Mouse (Mus musculus): ENCODE measurements around the gene 2200002D01Rik. TPM values are rescaled to one million over a fixed set of nuclear protein-coding genes. Genes with fewer than 3 reads are reported as not detected.
A peak's percentile ranks its signal among the peaks of the same experiment; 100 is the strongest.

The 2200002D01Rik gene
- polyA plus RNA-seq, 1 experiment = 0.10 TPM

DNA sequence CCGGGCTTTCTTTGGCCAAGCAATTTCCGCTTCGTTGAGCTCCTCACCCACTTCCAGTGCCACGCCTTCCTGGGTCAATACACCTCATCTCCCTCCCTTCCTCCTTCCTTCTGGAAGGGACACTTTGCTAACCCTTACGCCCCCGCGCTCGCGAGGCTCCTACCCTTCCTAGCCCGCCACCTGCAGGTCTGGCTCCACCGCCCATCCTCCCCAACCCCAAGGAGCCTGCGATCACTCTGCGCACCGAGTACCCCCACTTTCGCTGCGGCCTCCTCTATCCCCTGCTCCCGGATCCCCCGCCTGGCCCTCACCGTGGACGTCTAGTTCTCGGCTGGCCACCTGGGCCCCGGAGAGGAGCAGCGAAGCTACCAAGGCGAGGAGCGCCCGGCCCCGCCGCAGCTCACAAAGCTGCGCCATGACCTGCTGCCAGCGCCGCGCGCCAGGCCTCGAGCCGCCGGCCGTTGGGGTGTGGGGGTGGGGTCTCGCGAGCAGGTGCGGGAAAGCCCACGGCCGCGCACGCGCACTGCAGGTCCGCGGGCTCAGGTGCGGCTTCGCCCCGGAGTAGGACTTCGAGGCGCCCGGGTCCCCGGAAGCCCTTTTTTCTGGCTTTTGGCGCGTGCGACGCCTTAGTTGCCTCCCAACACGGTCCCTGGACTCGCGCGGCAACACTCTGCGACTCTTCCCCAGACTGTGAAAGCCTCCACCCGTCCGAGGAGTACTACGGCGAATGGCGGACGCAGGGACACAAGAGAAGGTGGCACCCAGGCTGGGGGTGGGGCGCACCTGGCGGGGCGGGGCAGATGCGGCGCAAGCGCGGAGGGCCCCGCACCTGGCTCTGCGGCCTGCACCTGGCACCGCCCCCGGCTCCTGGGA lies 33.2 kb upstream of the 2200002D01Rik start, which contains the start of gene Spint2:
TSS of gene Spint2 (minus strand) at position 712 of the 873 bp plus-strand sequence.
- H3K4me1 ChIP-seq (ENCODE audit: control insufficient read depth, insufficient read depth, low read length) = peaks cover 2% of the 10 kb centered on the region; the same call in 1 of the 2 replicates

DNA sequence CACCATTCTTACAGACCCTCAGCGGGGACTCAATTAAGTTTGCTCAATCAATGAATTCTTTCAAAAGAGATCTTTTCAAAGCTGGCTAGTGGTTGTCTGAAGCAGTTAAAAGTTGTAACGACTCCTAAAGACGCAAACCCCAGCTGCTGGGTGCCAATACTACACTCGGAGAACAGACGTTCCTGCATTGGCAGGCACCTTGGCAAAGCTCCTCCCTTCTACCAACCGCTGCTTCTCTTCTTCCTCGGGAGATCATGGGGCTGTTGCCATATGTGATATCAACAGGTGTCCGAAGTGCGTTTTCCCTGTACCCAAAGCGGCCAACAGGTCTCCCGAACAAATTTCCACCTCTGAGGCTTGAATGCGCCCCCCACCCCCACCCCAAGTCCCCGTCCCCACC lies 32.5 kb upstream of the 2200002D01Rik start:
- peak overlapping the region; percentile 51; the same call in 1 of the 2 replicates for H3K4me3 ChIP-seq (ENCODE audit: insufficient read depth, low read length)
- H3K4me1 ChIP-seq (ENCODE audit: control insufficient read depth, insufficient read depth, low read length) = peaks cover 2% of the 10 kb centered on the region; the same call in 1 of the 2 replicates
- H3K27ac ChIP-seq (ENCODE audit: insufficient read depth, low read length) = no peak overlapping the region
- no peak for TF ChIP-seq POLR2A (IDR thresholded peaks at IDR 0.05; ENCODE audit: extremely low read depth, insufficient read depth, low read length)
- TF ChIP-seq CTCF (IDR thresholded peaks at IDR 0.05; ENCODE audit: extremely low read depth, insufficient read depth, low read length) = no peak

More for the DNA sequence above, 33.2 kb upstream of the 2200002D01Rik start, which contains the start of gene Spint2:
- no peak for TF ChIP-seq CTCF (IDR thresholded peaks at IDR 0.05; ENCODE audit: extremely low read depth, insufficient read depth, low read length)
- TF ChIP-seq POLR2A (IDR thresholded peaks at IDR 0.05; ENCODE audit: extremely low read depth, insufficient read depth, low read length) = no peak
- peak within 1 kb of the TSS; percentile 51 for H3K4me3 ChIP-seq (ENCODE audit: insufficient read depth, low read length)
- no peak within 1 kb of the TSS for H3K27ac ChIP-seq (ENCODE audit: insufficient read depth, low read length)

DNA sequence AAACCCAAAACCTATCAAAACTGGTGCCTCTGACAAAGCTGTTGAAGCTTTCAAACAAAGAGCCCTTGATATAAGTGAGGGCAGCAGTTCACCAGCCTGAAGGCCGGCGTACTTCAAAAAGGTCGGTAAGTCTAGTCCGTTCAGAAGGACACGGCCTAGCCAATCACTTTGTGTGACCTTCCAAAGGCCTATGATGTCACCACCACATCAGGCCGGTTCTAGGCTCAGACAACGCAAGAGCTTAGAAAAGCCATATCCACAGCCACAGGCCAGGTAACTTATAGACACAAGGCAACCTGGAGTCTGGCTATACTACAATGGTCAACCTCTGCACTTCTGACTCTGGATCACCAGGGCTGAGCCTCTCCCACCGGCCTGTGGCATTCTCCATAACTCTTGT lies 31.7 kb upstream of the 2200002D01Rik start:
- peaks cover 2% of the 10 kb centered on the region; the same call in 1 of the 2 replicates for H3K4me1 ChIP-seq (ENCODE audit: control insufficient read depth, insufficient read depth, low read length)
- TF ChIP-seq CTCF (IDR thresholded peaks at IDR 0.05; ENCODE audit: extremely low read depth, insufficient read depth, low read length) (no peak), POLR2A (IDR thresholded peaks at IDR 0.05; ENCODE audit: extremely low read depth, insufficient read depth, low read length) (no peak)
- H3K4me3 ChIP-seq (ENCODE audit: insufficient read depth, low read length) = no peak overlapping the region
- no peak overlapping the region for H3K27ac ChIP-seq (ENCODE audit: insufficient read depth, low read length)

DNA sequence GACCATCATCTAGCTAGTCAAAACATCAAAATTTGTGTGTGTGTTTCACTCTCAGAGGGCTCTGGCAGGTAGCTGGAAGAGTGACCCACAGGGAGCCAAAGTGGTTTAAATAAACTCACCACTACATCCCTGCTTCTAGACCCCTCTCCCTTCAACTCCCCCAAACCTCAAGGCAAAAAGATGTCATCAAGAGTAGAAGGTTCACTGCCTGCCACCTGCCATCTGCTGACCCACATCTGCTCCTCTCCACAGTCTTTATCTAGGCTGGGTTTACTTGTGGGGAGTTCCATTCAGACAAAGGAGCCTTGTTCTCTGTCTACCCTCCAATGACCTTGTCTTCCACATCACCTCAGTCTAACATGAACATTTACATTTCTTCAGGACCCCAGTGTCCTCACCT lies 31.0 kb upstream of the 2200002D01Rik start:
- TF ChIP-seq POLR2A (IDR thresholded peaks at IDR 0.05; ENCODE audit: extremely low read depth, insufficient read depth, low read length) = no peak
- no peak for TF ChIP-seq CTCF (IDR thresholded peaks at IDR 0.05; ENCODE audit: extremely low read depth, insufficient read depth, low read length)
- Histone ChIP-seq H3K4me1 (ENCODE audit: control insufficient read depth, insufficient read depth, low read length) (peaks cover 2% of the 10 kb centered on the region; the same call in 1 of the 2 replicates), H3K4me3 (ENCODE audit: insufficient read depth, low read length) (no peak overlapping the region), H3K27ac (ENCODE audit: insufficient read depth, low read length) (no peak overlapping the region)

DNA sequence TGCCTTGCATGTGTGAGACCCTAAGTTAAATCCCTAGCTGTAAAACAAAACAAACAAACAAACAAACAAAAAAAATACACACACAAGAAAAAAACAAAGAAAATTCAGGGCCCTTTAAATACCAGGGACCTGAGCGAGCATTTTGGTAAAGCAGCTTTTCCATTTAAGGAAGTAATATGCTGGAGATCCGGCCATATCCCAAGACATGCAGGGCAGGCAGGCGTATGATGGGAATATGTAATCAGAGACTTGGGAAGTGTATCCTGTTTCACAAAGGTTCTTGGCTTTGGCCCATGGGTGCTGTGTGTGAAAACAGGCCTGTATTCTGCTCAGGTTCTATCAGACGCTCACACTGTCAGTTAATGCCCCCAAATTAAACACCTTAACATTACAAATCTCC lies 29.2 kb upstream of the 2200002D01Rik start:
- no peak overlapping the region for H3K27ac ChIP-seq (ENCODE audit: insufficient read depth, low read length)
- peaks cover 2% of the 10 kb centered on the region; the same call in 1 of the 2 replicates for H3K4me1 ChIP-seq (ENCODE audit: control insufficient read depth, insufficient read depth, low read length)
- TF ChIP-seq POLR2A (IDR thresholded peaks at IDR 0.05; ENCODE audit: extremely low read depth, insufficient read depth, low read length) (no peak), CTCF (IDR thresholded peaks at IDR 0.05; ENCODE audit: extremely low read depth, insufficient read depth, low read length) (no peak)
- no peak overlapping the region for H3K4me3 ChIP-seq (ENCODE audit: insufficient read depth, low read length)

DNA sequence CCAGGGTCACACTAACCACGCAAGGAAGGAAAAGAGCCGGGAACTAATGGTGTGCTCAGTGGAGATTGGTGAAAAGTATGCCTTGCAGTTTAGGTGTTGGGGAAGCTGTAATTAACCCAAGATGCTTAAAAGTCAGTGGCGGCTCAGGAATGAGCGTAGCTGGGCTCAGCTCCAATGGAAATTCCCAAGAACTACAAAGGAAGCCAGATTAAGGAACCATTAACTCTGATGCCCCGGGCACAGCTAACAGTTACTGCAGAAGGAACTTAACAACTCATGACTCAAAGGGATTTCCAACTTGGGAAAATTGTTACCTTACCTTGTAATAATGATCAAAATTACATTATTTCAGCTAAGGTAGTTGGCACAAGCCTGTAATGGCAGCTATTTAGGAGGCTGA lies 28.4 kb upstream of the 2200002D01Rik start:
- Histone ChIP-seq H3K27ac (ENCODE audit: insufficient read depth, low read length) (no peak overlapping the region), H3K4me1 (ENCODE audit: control insufficient read depth, insufficient read depth, low read length) (peaks cover 1% of the 10 kb centered on the region; the same call in 1 of the 2 replicates), H3K4me3 (ENCODE audit: insufficient read depth, low read length) (no peak overlapping the region)
- TF ChIP-seq CTCF (IDR thresholded peaks at IDR 0.05; ENCODE audit: extremely low read depth, insufficient read depth, low read length) = no peak
- no peak for TF ChIP-seq POLR2A (IDR thresholded peaks at IDR 0.05; ENCODE audit: extremely low read depth, insufficient read depth, low read length)

DNA sequence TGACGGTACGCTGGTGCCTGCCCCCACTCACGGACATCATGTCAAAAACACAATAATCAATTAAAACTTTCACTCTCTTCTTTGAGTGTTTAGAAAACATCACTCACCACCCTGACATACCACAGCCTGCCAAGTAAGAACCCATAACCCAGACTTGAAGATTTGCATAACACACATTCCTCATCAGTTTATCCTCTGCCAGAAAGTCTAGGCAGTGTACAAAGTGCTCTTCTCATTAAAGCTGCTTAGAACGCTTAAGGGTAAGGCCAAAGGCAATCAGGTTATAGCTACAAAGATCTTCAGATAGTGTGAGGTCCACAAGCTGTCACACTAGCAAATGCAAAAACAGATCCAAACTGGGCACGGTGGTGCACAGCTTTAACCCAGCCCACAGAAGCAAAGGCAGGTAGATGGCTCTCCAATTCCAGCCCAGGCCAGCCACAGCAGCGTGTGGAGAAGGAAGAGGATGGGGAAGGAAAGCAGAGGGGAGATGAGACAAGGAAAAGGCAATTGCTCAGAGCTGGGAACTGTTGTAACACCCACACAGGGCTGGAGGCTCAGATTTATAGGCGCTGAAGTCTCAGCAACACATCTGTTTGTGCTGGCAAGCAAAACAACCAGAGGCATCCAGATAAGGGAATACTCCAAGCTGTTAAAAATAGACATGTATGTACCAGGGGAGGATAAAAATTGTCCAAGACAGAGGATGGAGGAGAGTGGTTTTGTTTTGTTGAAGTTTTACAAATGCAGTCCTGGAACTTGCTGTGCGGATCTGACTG lies 23.6 kb upstream of the 2200002D01Rik start:
- no peak overlapping the region for H3K4me3 ChIP-seq (ENCODE audit: insufficient read depth, low read length)
- peaks cover 1% of the 10 kb centered on the region; the same call in 1 of the 2 replicates for H3K4me1 ChIP-seq (ENCODE audit: control insufficient read depth, insufficient read depth, low read length)
- TF ChIP-seq POLR2A (IDR thresholded peaks at IDR 0.05; ENCODE audit: extremely low read depth, insufficient read depth, low read length) (no peak), CTCF (IDR thresholded peaks at IDR 0.05; ENCODE audit: extremely low read depth, insufficient read depth, low read length) (no peak)
- H3K27ac ChIP-seq (ENCODE audit: insufficient read depth, low read length) = no peak overlapping the region

DNA sequence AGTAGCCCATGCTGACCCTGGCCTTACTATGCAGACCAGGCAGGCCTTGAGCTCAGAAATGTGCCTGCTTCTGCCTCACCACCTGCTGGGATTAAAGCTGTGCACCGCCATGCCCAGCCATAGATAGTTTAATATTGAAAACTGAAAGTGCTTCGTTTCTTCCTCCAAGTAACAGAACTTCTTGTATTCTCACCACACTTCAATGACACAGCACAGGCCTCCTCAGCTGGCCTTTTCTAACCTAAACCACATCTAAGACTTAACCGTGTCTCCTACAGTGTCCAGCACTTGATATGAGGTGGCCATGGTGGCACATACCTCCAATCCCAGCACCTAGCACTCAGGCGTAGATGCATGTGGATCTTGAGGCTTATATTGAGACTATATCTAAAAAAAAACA lies 22.2 kb upstream of the 2200002D01Rik start:
- no peak for TF ChIP-seq CTCF (IDR thresholded peaks at IDR 0.05; ENCODE audit: extremely low read depth, insufficient read depth, low read length)
- TF ChIP-seq POLR2A (IDR thresholded peaks at IDR 0.05; ENCODE audit: extremely low read depth, insufficient read depth, low read length) = no peak
- H3K27ac ChIP-seq (ENCODE audit: insufficient read depth, low read length) = no peak overlapping the region
- no peak overlapping the region for H3K4me3 ChIP-seq (ENCODE audit: insufficient read depth, low read length)
- peaks cover 1% of the 10 kb centered on the region; the same call in 1 of the 2 replicates for H3K4me1 ChIP-seq (ENCODE audit: control insufficient read depth, insufficient read depth, low read length)

DNA sequence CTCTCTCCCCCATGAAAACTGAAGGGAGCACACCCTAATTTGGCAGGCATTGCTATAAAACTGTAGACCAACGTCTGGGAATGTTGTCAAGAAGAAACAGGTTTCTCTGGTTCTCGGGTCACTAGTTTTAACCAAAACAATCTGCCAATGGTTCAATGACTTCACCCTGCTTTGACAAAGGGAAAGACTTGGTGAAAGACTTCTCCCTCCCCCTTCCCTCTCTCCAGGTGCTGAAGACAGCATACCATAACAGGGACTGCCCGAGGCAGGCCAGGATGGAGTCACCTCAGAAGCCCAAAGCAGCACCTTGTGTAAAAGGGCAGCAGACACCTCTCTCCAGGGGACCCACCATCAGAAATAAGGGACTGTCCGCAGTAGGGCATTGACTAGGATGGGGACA lies 18.7 kb upstream of the 2200002D01Rik start:
- Histone ChIP-seq H3K4me3 (ENCODE audit: insufficient read depth, low read length) (no peak overlapping the region), H3K4me1 (ENCODE audit: control insufficient read depth, insufficient read depth, low read length) (peaks cover 1% of the 10 kb centered on the region; the same call in 1 of the 2 replicates), H3K27ac (ENCODE audit: insufficient read depth, low read length) (no peak overlapping the region)
- TF ChIP-seq CTCF (IDR thresholded peaks at IDR 0.05; ENCODE audit: extremely low read depth, insufficient read depth, low read length) = no peak
- TF ChIP-seq POLR2A (IDR thresholded peaks at IDR 0.05; ENCODE audit: extremely low read depth, insufficient read depth, low read length) = no peak
